Mouse (Mus musculus): Measurements from ENCODE around the gene Acox3.

Gene Acox3

GRCm38 (mm10) chr5:35611170-35611569 lies 28.3 kb downstream of the Acox3 start:
- no peak for DNase-seq (ENCODE audit: low read depth)

DNA sequence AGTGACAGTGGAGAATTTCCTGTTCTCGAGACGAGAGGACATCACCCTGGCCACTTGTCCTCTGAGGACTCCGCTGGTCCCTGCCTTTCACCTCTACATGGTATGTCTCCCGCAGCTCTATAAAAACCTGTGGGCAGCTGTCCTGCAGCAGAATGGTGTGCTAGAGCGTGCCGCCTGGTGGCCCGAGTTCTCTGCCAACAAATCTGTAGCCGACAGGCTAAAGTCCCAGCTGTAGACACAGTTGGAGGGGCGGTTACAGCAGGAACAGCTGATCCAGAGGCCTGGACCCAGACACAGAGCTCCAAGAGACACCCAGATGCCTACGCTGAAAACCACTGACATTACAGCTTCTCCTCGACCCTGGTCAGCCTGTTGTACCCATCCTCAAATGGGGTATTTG lies 29.1 kb downstream of the Acox3 start:
- no peak for DNase-seq (ENCODE audit: low read depth)

GRCm38 (mm10) chr5:35612722-35613121 lies 29.9 kb downstream of the Acox3 start:
- no peak for DNase-seq (ENCODE audit: low read depth)

- no peak for DNase-seq (ENCODE audit: low read depth)
These were observed 34.1 kb downstream of the Acox3 start for GRCm38 (mm10) chr5:35616943-35617342.

GRCm38 (mm10) chr5:35621114-35621513 lies 38.3 kb downstream of the Acox3 start:
- DNase-seq (ENCODE audit: low read depth): no peak

- DNase-seq (ENCODE audit: low read depth): no peak
These were observed 41.0 kb downstream of the Acox3 start for GRCm38 (mm10) chr5:35623831-35624230.

DNA sequence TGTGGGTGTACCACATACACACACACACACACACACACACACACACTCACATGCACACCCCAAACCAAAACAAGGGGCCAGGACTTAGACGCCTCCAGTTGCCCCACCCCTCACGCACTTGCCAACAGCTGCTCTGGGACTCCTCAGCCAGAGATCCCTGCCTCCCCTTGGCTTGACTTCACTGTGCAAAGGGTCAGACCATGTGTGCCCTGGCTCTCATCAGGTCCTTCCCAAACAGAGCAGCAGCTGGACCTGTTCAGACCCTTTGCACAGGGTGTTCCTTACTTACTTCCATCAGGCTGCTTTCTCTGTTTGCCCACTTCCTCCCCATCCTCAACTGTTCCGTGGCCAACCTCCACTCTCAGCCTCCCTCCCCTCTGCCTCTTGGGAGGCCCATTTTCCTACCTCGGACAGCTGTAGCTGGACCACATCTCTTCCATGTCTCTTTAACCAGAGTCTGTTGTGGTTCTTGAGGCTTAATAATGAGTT lies 42.0 kb downstream of the Acox3 start:
- DNase-seq (ENCODE audit: low read depth): no peak

- DNase-seq (ENCODE audit: low read depth): no peak
These were observed 43.6 kb downstream of the Acox3 start for GRCm38 (mm10) chr5:35626408-35626807.

DNA sequence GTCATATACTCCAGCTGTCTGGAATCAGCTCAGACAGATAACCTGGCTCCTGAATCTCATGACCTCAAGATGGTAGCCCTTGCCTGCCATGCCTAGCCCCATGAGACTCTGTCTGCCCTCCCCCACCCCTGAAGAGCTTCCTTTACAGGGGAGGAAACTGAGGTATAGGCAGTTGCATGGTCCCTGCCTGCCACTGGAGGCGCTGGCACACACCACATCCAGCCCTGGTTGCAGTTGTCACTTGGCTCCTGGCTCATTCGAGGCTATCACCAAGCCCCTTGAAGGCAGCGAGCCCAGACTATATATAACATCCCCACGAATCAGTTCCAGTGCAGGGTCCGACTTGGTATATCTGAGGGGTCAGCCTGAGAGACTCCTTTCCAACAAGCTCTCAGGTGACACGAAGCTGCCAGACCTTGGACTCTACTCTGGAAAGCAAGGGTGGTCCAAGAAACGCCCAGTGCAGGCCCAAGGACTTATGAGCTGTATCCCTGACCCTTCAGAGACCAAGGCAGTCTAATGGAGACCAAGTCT lies 44.5 kb downstream of the Acox3 start:
- DNase-seq (ENCODE audit: low read depth): no peak

GRCm38 (mm10) chr5:35628685-35629084 lies 45.8 kb downstream of the Acox3 start:
- no peak for DNase-seq (ENCODE audit: low read depth)

GRCm38 (mm10) chr5:35629333-35629732 lies 46.5 kb downstream of the Acox3 start:
- DNase-seq (ENCODE audit: low read depth): no peak

DNA sequence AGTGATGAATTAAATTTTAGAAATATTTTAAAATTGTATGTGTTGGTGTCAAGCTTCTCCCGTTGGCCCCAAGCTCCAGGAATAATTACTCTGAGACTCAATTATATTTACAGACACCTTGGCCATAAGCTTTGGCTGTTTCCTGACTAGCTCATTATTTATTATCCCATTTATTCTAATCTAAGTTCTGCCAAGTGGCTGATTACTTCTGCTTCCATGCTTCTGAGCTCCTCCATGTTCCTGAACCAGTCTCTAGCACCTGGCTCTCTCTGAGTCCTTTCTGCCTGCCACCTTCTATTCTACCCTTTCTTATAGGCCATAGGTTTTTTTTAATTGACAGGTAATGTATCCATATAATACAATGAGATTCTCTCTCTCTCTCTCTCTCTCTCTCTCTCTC lies 47.9 kb downstream of the Acox3 start:
- no peak for DNase-seq (ENCODE audit: low read depth)

DNA sequence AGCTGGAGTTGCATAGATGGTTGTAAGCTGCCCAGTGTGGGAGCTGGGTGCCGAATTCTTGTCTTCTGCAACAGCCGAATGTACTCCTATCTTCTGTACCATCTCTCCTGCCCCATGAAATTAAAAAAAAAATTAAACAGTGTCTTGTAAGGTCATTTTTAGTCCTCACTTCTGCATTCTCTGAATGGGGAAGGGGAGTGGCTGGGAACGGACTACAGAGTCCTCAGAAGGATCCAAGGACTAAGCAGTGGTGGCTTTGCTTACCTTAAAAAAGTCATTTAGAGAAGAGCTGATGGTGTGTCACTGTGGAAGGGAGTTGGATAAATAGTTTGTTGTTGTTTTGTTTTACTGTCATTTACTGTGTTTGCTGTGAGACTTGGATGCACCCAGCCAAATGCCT lies 48.4 kb downstream of the Acox3 start:
- DNase-seq (ENCODE audit: low read depth): no peak

GRCm38 (mm10) chr5:35631755-35632154 lies 48.9 kb downstream of the Acox3 start:
- no peak for DNase-seq (ENCODE audit: low read depth)

- DNase-seq (ENCODE audit: low read depth): no peak
These were observed 50.0 kb downstream of the Acox3 start for GRCm38 (mm10) chr5:35632841-35633240.

GRCm38 (mm10) chr5:35636016-35636415 lies 53.2 kb downstream of the Acox3 start:
- DNase-seq (ENCODE audit: low read depth): no peak

DNA sequence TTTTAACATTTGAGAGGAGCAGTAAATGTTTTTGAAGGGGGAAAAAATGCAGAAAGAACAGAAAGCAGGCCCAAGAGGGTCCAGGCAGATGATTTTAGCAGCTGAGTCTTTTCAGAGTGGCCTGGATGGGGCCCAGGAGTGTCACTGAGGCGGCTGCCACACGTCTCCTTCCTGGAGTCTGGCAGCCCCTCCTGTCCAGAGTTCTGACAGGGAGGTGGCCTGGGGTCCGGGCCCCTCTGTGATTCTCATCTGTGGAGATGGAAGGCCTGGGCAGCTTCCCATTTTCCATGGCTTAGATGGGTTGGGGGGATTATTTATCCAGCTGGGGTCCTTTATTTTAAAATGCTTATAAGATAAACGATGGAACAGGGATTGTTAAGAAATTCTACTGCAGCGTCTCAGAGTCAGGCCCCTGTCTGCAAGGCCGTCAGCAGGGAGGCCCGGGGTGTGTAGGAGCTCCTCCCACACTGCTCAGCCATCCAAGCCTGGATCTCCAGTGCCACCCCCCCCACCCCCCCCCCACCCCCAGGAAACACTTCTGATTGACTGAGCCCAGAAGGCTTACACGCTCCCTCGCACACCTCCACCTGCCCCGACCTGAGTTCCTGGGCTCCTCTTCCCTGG lies 59.2 kb downstream of the Acox3 start:
- DNase-seq (ENCODE audit: low read depth): no peak

DNA sequence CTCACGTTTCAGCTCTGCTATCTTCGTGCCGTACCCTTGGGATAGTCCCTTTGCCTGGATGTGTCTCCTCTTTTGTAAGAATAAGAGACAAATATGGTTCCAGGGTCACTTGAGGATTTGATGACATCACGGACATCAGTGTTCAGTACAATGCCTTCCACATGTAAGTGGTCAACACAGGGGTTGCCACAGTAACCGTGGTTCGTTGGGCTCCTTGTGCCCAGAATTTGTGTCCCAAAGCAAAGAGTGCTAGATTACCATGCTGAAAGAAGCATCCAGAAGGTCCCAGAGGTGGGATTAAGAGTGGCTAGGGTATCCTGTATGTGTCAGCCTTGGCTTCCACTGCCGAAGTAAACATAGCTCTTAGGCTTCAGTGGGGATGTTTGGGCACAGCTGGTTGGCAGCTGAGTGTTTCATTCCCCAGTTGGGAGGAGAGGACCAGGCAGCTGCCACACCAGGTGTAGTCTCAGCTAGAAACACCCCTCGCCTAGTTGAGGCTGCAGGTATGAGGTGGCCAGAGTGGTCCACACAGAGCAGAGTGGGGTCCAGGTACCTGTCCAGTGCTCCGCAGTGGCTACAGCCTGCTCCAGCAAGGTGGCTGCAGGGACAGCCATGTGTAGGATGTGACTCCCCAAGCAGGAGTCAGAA lies 60.7 kb downstream of the Acox3 start:
- no peak for DNase-seq (ENCODE audit: low read depth)

DNA sequence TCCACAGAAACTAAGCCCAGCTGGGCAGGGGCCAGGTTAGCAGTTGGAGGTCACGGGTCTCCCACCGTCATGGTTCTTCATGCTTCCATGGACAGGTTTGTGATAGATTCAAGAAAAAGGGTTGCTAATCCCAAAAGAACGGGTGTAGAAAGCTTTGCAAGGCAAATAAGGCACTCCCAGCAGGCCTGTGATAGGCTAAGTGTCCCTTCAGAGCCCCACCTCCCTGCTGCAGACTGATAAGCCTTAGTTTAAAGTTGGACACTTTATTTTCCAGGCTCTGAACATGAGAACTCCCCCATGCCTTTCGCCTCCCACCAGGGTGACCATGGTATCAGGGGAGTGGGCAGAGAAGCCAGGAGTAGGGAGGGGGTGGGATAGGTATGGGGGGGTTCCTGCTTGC lies 61.2 kb downstream of the Acox3 start:
- DNase-seq (ENCODE audit: low read depth): no peak

GRCm38 (mm10) chr5:35645938-35646493 lies 63.2 kb downstream of the Acox3 start:
- no peak for DNase-seq (ENCODE audit: low read depth)

DNA sequence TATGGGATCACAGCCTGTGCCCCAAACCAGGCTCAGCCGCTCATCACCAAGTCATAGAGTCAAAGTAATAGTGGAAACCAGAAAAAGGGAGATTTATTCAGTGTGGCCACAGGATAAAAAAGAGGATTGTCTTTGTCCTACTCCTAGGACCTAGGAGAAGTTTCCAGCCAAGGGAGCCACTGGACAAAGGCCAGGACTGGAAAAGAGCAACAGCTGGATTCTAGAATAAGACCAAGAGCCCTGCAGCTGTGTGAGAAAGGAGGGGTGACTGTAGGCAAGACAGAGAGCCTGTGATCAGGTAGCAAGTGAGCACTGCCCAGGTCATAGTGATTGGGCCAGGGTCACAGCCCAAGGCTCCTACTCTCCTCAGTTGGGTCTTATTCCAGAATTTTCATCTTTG lies 64.1 kb downstream of the Acox3 start:
- DNase-seq (ENCODE audit: low read depth): no peak

DNA sequence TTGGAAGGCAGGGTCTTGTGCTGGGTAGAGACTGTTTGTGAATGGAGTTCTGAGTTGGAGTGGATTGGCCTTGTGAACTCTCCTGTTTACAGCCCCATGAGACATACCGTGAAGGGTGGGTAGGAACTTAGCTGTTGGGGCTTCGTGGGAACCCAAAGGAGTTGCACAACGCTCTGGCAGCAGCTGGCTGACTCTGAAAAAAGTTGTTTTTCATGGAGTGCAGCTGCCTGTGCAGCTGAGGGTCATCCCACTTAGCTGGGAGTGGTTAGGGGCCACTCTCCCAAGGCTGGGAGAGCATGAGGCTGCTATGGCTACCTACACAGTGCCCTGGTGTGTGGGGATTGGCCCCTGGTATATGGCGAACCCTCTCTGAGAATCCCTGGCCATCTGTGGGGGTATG lies 64.7 kb downstream of the Acox3 start:
- DNase-seq (ENCODE audit: low read depth): no peak

- no peak for DNase-seq (ENCODE audit: low read depth)
These were observed 65.4 kb downstream of the Acox3 start for GRCm38 (mm10) chr5:35648230-35648629.
